Mouse (Mus musculus) liver, postnatal 0 days (tissue): Measurements from ENCODE around the gene Usp6nl. TPM values are rescaled to one million over a fixed set of nuclear protein-coding genes. Genes with fewer than 3 reads are reported as not detected.
A peak's percentile ranks its signal among the peaks of the same experiment; 100 is the strongest.

Source experiments
- ATAC-seq: fragments of 200-750 bp; cut with Nextera tagmentation; 2 replicates; pipeline ENCODE4 v1.8.0; 2017; ENCODE audit warnings: mild to moderate bottlenecking, moderate library complexity
- DNase-seq: peaks from one replicate; pipeline ENCODE4 v3.0.0-alpha.2; 2016
- H3K27ac ChIP-seq: fragments of 300-500 bp; sonication (generic); 2 replicates; pipeline ENCODE4 v1.5.1; 2014; ENCODE audit warnings: antibody characterized with exemption, moderate library complexity, mild to moderate bottlenecking, low read depth
- H3K27me3 ChIP-seq: fragments of 300-500 bp; sonication (generic); 2 replicates; pipeline ENCODE4 v1.6.1; 2014; ENCODE audit warnings: low read length, control low read depth, mixed read lengths; ENCODE audit not compliant: insufficient read depth
- H3K36me3 ChIP-seq: fragments of 300-500 bp; sonication (generic); replicated peaks from 2 replicates; pipeline ENCODE4 v1.6.1; 2014; ENCODE audit warnings: mild to moderate bottlenecking, control low read depth, low read length, moderate library complexity, mixed read lengths; ENCODE audit not compliant: insufficient read depth
- H3K4me1 ChIP-seq: fragments of 300-500 bp; sonication (generic); 2 replicates; pipeline ENCODE4 v1.6.1; 2014; ENCODE audit warnings: antibody characterized with exemption, mild to moderate bottlenecking, control low read depth; ENCODE audit not compliant: insufficient read depth
- H3K4me2 ChIP-seq: fragments of 300-500 bp; sonication (generic); 2 replicates; pipeline ENCODE4 v1.6.1; 2014; ENCODE audit warnings: low read depth, mild to moderate bottlenecking, low read length, moderate library complexity, mixed read lengths
- H3K4me3 ChIP-seq: fragments of 300-500 bp; sonication (generic); 2 replicates; pipeline ENCODE4 v1.5.1; 2014; ENCODE audit warnings: low read depth, low read length
- H3K9ac ChIP-seq: fragments of 300-500 bp; sonication (generic); replicated peaks from 2 replicates; pipeline ENCODE4 v1.6.1; 2014; ENCODE audit warnings: mild to moderate bottlenecking, moderate library complexity
- H3K9me3 ChIP-seq: fragments of 300-500 bp; sonication (generic); 2 replicates; pipeline ENCODE4 v1.6.1; 2016; ENCODE audit warnings: mild to moderate bottlenecking, control low read depth, low read length, mixed read lengths
- CTCF ChIP-seq: sonication (generic); IDR thresholded peaks from 2 replicates; pipeline ENCODE4 v1.5.1; 2016; ENCODE audit warnings: antibody characterized with exemption, low read depth
- EP300 ChIP-seq: IDR thresholded peaks from 2 replicates; pipeline ENCODE4 v1.6.1; 2016; ENCODE audit warnings: antibody characterized with exemption, low read depth, mild to moderate bottlenecking
- WGBS: fragments of 180-500 bp; shearing (Covaris S2); extraction: QIAGEN DNeasy Blood & Tissue Kit; methylation state at CpG from one replicate; pipeline ENCODE4 v1.1.7; 2014; ENCODE audit not compliant: insufficient replicate concordance; 5-methylcytosine and 5-hydroxymethylcytosine counted together
- polyA plus RNA-seq: library from polyadenylated mRNA; unstranded; fragments of >200 nt; fragmentation: Nextera tagmentation; extraction: Ambion mirVana; gene quantifications from 2 replicates; pipeline ENCODE4 v1.2.1, GENCODE M21; 2015

Gene Usp6nl
- polyA plus RNA-seq, 1 experiment from 2014 or later = 4.6 TPM

DNA sequence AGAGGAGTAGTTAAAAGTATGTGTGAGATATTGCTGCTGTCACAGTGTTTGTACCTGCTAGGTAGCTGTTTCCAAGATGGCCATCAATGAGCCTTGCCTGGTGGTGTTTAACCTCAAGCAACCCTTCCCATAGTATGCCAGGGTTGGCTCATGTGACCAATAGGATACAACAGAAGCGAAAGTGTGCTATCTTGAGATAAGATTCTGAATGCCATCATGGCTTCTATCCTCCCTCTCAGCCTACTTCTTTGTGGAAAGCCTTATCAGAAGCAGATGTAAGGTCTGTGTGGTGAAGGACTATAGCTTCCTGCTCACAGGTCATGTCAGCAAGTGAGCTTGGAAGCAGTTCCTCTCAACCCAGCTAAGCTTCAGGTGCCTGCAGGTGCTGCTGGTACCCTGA is 36.7 kb upstream of the Usp6nl start:
- Histone ChIP-seq H3K4me1 (peaks cover 23% of the 10 kb centered on the region), H3K9me3 (no peaks in the 10 kb centered on the region), H3K27ac (peak overlapping the region; percentile 67), H3K9ac (no peak overlapping the region), H3K4me2 (no peak overlapping the region), H3K27me3 (no peaks in the 10 kb centered on the region), H3K4me3 (no peak overlapping the region), H3K36me3 (no peaks in the 10 kb centered on the region)
- WGBS = 31% methylated on average over 1 of the region's 1 CpGs
- DNase-seq = no peak
- peak; percentile 99 for TF ChIP-seq EP300
- no peak for TF ChIP-seq CTCF
- ATAC-seq = peak; percentile 96

DNA sequence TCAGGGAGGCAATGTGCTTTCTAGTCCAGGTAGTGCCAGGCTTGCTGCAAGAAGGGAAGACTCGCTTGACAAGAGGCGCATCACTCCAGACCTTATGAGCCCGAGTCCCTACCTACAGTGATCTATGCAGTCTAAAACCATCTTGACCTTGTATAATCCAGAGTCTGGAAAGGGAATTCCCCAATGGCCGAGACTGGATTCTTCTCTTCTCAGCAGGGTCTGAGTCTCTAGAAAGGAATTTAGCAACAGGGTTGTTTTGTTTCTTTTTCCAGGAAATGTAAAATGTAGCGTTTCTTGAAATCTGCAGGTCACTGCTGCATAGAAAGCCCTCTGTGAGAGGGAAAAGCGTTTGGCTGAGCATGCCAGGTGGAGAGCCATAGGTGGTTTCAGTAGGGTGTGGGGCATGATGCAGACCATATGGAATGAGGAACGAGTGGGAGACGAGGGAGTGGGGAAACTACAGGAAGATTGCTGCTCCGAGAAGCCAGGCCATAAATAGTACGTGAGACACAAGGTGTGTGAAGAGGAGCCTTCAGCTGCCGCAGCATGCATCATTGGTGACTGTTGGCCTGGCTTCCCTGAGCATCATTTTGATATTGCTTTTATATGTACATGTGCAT is 28.5 kb upstream of the Usp6nl start:
- H3K27ac ChIP-seq = no peak overlapping the region
- WGBS = 68% methylated on average over 11 of the region's 11 CpGs
- no peak overlapping the region for H3K4me2 ChIP-seq
- H3K4me3 ChIP-seq = no peak overlapping the region
- ATAC-seq = no peak
- H3K27me3 ChIP-seq = no peaks in the 10 kb centered on the region
- no peak overlapping the region for H3K9ac ChIP-seq
- TF ChIP-seq EP300 (no peak), CTCF (no peak)
- no peak for DNase-seq
- peaks cover 9% of the 10 kb centered on the region for H3K4me1 ChIP-seq
- H3K9me3 ChIP-seq = no peaks in the 10 kb centered on the region
- no peaks in the 10 kb centered on the region for H3K36me3 ChIP-seq

DNA sequence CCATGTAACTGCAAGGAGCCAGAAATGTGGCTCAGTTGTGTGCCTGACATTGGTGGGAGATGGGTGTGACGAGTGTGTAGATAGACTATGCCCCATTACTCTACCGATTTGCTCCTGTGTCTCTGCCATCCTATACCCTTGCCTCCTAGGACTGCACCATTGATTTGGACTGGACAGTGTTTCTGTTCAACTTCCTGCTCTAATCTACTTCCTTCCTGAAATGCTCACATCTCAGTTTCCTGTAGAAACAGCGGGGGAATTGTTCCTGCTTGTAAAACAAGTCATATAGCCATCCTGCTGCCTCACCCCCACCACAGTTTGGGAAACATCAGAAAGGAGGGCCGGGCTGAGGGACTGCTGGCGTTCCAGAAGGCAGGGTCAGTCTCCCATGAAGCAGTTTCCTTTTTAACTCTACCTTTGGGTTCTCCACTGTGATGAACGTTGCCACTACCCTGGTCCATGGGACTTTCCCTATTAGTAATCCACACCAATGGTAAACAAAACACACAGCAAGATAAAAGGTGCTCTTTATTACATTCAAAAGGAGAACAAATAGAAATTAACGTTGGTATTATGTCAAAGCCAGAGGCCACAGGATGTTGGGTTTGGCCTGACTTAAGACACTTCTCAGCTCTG is 27.4 kb upstream of the Usp6nl start:
- H3K9ac ChIP-seq = no peak overlapping the region
- H3K4me2 ChIP-seq = peak overlapping the region; percentile 28; the same call in 1 of the 2 replicates
- no peak overlapping the region for H3K27ac ChIP-seq
- peaks cover 9% of the 10 kb centered on the region for H3K4me1 ChIP-seq
- no peak for ATAC-seq
- DNase-seq = no peak
- H3K9me3 ChIP-seq = no peaks in the 10 kb centered on the region
- no peaks in the 10 kb centered on the region for H3K36me3 ChIP-seq
- H3K4me3 ChIP-seq = no peak overlapping the region
- H3K27me3 ChIP-seq = no peaks in the 10 kb centered on the region
- TF ChIP-seq EP300 = no peak
- no peak for TF ChIP-seq CTCF
- 32% methylated on average over 7 of the region's 7 CpGs for WGBS

DNA sequence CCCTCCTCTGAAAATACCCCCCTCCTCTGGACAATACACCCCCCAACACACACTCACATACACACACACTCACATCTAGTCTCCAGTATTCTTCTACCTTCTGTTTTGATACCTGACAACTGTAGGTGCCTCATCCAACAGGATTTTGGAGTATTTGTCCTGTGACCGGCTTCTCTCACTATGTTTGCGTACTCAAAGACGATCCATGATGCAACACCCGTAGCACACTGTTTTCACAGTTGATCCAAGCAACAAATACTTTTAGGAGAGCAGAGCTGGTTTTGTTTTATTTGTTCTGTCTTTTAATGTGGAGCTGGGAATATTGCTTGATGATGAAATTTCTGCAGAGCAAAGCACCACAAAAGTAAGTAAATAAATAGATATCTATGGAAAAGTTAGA is 17.7 kb upstream of the Usp6nl start:
- Histone ChIP-seq H3K9me3 (no peaks in the 10 kb centered on the region), H3K27ac (no peak overlapping the region), H3K4me1 (no peaks in the 10 kb centered on the region), H3K4me2 (no peak overlapping the region), H3K36me3 (no peaks in the 10 kb centered on the region), H3K27me3 (no peaks in the 10 kb centered on the region), H3K4me3 (no peak overlapping the region), H3K9ac (no peak overlapping the region)
- WGBS = 68% methylated on average over 4 of the region's 4 CpGs
- DNase-seq (no peak), ATAC-seq (peak; percentile 57; the same call in 1 of the 2 replicates)
- TF ChIP-seq CTCF (no peak), EP300 (no peak)

DNA sequence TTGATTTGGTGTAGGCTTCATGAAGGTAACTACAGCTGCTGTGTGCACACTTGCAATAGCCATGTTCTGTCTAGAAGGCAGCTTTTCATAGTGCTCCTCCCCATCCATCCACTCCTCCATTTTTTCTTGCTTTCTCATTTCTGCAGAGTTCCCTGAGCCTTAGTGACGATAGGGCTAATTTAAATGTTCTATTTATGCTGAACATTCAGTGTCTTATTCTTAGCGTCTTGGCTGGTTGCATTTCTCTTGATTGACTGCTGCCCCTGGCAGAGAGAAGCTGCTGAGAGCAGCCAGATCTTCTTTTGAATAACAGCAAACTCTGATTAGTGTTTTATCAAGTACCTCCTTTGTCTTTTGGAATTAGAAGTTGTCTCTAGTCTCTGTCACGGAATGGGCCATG is 15.6 kb upstream of the Usp6nl start:
- no peak for ATAC-seq
- Histone ChIP-seq H3K9ac (no peak overlapping the region), H3K36me3 (no peaks in the 10 kb centered on the region), H3K4me1 (no peaks in the 10 kb centered on the region), H3K9me3 (no peaks in the 10 kb centered on the region), H3K27me3 (no peaks in the 10 kb centered on the region), H3K4me3 (no peak overlapping the region), H3K27ac (no peak overlapping the region), H3K4me2 (no peak overlapping the region)
- WGBS = 75% methylated on average over 3 of the region's 3 CpGs
- no peak for DNase-seq
- TF ChIP-seq CTCF (no peak), EP300 (no peak)

DNA sequence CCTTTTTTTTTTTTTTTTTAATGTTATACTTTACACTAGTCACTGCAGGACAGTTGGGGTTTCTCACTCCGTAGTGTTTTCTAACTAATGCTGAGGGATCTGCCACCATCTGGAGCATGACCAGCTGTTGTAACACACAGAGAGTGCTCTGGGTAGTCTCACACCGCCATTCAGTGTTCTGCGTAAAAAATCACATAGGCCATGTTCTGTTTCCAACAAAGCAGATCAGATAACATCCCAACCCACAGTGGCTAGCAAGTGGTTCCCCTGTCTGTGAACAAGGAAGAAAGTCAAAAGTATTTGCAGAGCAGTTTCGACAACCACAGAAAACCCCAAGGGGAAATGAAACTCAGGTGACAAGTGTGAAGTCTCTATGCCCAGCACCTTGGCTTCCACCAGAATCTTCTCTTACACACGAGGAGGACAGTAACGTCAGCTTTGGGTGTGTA is 13.1 kb upstream of the Usp6nl start:
- no peak for DNase-seq
- Histone ChIP-seq H3K9me3 (no peaks in the 10 kb centered on the region), H3K4me3 (no peak overlapping the region), H3K27me3 (no peaks in the 10 kb centered on the region), H3K9ac (no peak overlapping the region), H3K36me3 (no peaks in the 10 kb centered on the region), H3K27ac (no peak overlapping the region), H3K4me2 (no peak overlapping the region), H3K4me1 (no peaks in the 10 kb centered on the region)
- TF ChIP-seq EP300 = no peak
- TF ChIP-seq CTCF = no peak
- 45% methylated on average over 6 of the region's 6 CpGs for WGBS
- ATAC-seq = no peak
